In genomic region chr4:62282969-62283368, GRCm38 (mm10) we compare ENCODE assay signal across 15 mouse cellular contexts.
"Had no signal": no experiment of that assay in that cellular context is flagged by ENCODE, and none has a peak within 500 bp of the region (broad histone marks: within the 10 kb centered on the region; RNA-seq: fewer than 3 reads in every experiment).

No protein-coding gene starts in this region.

- H3K27ac ChIP-seq: intestine, embryonic 15.5 days; kidney, embryonic 15.5 days; limb, embryonic 12.5 days; midbrain, embryonic 15.5 days; neural tube, embryonic 12.5 days; stomach, embryonic 15.5 days had no signal

- H3K27me3 ChIP-seq: intestine, embryonic 15.5 days; kidney, embryonic 15.5 days; limb, embryonic 12.5 days; midbrain, embryonic 15.5 days; neural tube, embryonic 12.5 days; stomach, embryonic 15.5 days had no signal

- H3K4me2 ChIP-seq: intestine, embryonic 15.5 days; kidney, embryonic 15.5 days; limb, embryonic 12.5 days; midbrain, embryonic 11.5 days; midbrain, embryonic 15.5 days; neural tube, embryonic 12.5 days; stomach, embryonic 15.5 days had no signal

- H3K36me3 ChIP-seq: intestine, embryonic 15.5 days; kidney, embryonic 15.5 days; limb, embryonic 12.5 days; midbrain, embryonic 15.5 days; neural tube, embryonic 12.5 days; stomach, embryonic 15.5 days had no signal

- H3K4me3 ChIP-seq: intestine, embryonic 15.5 days; kidney, embryonic 15.5 days; limb, embryonic 12.5 days; midbrain, embryonic 15.5 days; neural tube, embryonic 12.5 days; stomach, embryonic 15.5 days had no signal

- H3K9ac ChIP-seq: intestine, embryonic 15.5 days; kidney, embryonic 15.5 days; limb, embryonic 12.5 days; midbrain, embryonic 15.5 days; neural tube, embryonic 12.5 days; stomach, embryonic 15.5 days had no signal

- H3K9me3 ChIP-seq: intestine, embryonic 15.5 days; kidney, embryonic 15.5 days; limb, embryonic 12.5 days; megakaryocyte, embryonic 14.5 days; midbrain, embryonic 15.5 days; neural tube, embryonic 12.5 days; stomach, embryonic 15.5 days had no signal

- ATAC-seq: intestine, embryonic 15.5 days; lung, postnatal 0 days; midbrain, embryonic 15.5 days had no signal

- DNase-seq: kidney, adult 18-20 months; kidney, postnatal 14 days; lung, adult 2 months; lung, postnatal 36 days; thymus, adult 2 months; thymus, postnatal 25 days had no signal
